Mouse (Mus musculus) urinary bladder, adult 2 months (tissue): ENCODE results near the gene Rngtt. TPM values are rescaled to one million over a fixed set of nuclear protein-coding genes. Genes with fewer than 3 reads are reported as not detected.
"Not testable (repeated sequence)": the region's sequence is repeated elsewhere in the genome, so short reads cannot be mapped to it uniquely, and the experiment has no call there.

Source experiments
- DNase-seq: peaks from one replicate; pipeline ENCODE4 v3.0.0; 2022; ENCODE audit warnings: low spot score
- polyA plus RNA-seq: library from polyadenylated mRNA; depleted of rRNA; stranded (reverse); fragments of >200 nt; gene quantifications from 2 replicates; pipeline ENCODE4 v1.2.3, GENCODE M21; 2012; rRNA removed

Gene Rngtt
- polyA plus RNA-seq = 4.8 and 6.1 TPM in 2 replicates

DNA sequence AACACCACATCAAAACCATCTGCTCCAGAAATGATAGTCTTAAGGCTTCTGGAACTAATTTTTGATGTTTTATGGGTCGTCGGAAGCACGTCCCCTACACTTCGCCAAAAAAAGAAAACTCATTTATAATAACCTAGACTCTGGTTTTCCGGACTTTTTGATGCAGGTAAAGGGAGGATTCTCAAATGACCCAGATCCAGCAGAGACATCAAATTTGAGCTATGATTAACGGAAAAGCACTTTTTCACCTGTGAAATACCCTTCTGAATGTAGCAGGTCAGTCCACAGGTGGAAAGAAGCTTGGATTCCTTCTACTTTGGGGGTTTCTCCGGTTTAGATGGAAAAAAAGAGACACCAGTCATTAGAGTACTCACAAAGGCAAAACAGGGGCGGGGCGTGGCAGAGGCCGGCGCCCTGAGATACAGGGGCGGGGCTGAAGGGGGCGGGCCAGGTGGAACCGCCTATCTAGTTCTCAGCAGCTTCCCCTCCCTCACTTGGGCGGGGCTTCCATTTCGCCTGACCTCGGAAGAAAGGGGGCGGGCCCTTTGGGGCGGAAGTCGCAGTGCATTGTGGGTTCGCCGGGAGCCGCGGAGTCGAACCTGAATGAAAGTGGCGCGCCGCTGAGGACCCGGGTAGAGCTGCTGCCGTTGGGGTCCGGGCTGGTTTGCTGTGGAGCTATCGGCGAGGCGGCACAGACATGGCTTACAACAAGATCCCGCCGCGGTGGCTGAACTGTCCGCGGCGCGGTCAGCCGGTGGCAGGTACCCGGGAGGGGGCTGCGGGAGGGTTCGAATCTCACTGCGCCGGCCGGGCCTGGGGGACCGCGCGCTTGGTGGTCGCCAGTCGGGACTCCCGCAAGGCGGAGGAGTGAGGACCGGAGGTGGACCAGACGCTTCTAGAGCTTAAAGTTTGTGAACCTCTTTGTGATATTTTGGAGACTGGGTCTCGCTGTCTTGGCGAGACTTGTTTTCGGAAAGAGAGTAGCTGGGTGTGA, at the start of gene Rngtt:
Gene Rngtt, plus strand, starts transcription at position 548 of the 994 bp plus-strand sequence.
- peak; percentile 80 for DNase-seq

DNA sequence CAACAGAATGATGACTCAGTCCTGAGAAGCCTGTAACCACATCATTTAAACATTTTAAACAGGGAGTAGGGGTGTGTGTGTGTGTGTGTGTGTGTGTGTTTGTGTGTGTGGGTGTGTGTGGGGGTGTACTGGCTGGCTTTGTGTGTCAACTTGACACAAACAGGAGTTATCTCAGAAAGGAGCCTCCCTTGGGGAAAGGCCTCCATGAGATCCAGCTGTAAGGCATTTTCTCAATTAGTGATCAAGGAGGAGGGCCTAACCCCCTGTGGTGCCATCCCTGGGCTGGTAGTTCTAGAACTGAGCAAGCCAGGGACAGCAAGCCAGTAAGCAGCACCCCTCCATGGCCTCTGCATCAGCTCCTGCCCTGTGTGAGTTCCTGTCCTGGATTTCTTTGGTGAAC, 49.8 kb upstream of the Rngtt start:
- no peak for DNase-seq

DNA sequence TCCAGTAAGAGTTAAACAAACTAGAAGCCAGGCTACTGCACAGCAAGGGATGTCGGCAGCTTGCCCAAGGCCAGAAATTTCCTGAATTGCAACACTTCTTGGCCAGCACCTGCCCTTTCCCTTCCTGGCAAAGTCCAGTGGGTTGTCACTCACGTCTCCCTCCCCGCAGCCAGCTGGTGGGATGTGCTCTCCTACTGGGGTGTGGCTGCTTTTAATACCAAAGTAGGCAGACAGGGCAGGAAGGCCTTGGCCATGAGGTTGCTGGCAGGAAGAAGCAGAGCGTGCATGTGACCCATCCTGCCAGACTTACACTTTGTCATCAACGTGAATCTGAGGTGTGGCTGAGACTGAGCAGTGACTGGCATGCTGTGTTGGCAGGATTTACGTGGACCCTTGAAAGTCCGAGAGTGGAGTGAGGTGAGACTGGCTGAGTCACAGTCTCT, 48.8 kb upstream of the Rngtt start:
- peak; percentile 64 for DNase-seq

DNA sequence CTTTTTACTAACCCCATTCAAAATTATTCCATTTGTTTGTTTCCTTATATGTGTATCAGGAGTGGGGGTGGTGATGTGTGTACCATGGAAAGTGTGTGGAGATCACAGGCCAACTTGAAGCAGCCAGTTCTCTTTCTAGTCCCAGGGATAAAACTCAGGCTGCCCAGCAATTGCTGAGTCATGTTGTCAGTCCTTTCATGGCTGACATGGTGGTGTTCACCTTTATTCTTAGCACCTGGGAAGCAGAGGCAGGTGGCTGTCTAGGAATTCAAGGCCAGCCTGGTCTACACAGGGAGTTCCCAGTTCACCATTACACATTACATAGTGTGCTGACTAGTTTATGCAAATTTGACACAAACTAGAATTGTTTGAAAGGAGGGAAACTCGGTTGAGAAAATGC, 47.2 kb upstream of the Rngtt start:
- DNase-seq = no peak

DNA sequence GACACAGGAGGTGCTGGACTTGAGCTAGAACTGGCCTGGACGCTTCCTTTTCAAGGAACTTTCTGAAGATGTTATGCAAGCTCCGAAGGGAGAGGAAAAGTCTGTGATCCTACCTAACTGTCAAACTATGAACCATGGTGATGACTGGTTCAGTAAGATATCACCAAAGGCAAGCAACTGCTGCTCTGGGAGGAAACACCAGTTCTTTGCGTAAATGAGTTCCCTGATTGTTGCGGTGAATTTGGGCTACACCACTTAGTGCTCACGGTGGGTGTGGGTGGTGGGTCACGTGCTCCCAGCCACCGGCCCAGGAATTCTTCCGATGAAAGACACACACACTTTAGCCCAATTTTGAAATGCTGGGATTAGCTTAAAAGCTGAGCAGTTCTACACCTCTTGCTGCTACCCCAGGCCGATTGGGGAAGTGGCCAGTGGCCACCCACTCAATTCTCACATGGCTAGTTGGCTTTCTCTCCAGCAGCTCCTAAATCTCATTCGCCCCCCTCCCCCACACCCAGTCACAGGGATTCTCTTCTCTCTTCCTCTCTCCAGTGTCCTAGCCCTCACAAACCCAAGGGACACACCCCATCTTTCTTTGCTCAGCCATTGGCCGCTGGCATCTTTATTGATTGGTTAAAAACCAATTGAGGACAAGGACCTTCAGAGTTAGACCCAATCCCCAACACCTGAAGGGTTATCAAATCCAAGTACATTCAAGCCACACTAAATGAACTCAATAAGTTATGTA, 45.0 kb upstream of the Rngtt start:
- DNase-seq = no peak

DNA sequence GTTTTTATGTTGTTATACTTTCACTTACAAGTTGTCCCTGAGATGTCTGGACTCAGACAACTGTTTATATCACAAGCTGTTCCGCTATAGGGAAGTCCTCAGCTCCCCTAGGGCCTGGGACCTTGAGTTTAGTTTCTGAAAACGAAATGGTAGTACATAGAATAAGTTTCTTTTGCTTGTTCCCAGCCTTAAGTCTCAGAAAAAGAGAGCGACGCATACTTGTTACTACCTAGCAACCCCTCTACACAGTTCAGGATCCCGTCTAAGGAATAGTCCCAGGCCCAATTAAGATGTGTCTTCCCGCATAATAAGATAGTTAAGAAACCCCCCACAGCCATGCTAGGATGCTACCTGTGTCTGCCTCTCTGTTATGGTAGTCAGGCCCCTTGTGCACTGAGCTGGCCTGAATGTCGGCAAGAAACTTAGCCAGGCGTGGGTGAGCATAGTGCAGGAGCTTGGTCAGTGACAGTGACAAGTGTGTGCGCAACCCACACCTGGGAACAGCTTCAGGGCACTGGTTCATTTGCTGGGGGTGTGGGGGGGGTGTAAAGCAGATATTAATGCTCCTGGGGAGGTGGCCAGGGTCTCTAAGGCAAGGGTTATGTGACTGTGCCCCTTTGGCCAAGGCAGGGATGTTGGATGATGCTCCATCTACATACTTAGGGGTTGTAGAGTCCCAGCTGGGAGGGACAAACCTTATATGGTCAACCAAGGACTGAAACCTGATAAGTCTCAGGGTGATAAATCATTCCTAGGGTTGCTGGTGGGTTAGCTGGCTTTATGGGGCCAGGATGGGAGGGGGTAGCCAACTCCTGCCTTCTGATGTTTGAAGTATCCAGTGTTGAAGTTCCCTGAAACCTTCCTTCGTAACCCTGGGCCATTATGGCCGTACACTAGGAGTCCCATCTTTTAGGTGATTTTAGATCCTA, 39.5 kb upstream of the Rngtt start:
- no peak for DNase-seq

DNA sequence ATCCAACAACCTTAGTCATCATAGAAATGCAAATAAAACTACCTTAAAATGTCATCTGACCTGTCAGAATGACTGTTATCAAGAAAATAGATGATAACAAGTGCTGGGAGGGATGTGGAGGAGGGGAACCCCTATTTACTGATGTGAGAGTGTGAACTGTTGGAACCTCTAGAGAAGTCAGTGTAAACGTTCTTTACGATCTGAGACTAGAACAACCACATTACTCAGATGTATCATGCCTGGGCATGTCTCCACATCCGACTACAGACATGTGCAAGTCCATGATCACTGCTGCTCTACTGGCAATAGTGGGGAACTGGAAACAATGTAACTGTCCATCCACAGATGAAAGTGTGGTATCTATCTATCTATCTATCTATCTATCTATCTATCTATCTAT, 36.7 kb upstream of the Rngtt start:
- no peak for DNase-seq

DNA sequence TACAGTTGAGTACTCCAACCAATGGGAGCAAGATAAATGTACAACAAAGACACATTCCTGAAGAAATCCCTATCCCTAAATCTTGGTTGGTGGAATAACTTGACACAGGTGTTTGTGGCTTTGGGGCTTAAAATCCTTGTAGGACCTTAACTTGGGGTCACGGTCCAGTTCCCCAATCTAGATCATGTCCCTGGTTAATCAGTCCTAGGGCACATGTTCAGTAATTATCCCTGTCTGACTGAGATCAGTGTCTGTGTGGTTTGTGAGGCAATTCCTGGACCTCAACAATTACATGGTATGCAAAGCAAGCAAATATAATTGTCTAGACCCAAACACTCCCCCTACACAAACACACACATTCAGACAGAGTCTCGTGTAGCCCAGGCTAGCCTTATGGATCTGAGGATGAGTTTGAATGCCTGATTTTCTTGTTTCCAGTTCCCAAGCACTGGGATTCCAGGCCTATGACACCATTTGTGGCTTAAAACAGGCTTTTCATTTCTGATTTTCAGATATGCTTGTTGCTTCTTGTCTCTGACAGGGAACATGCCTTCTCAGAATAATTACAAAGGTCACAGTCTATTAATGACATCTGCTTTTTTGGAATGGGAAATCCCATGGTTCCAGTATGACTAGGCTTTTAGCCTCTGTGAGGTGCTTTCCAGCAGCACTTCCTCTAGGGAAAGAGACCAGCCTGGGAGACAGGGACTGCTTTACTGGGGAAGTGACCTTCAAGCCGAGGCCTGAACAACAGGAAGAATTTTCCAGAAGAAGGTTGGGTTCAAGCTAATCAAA, 28.0 kb upstream of the Rngtt start:
- no peak for DNase-seq

DNA sequence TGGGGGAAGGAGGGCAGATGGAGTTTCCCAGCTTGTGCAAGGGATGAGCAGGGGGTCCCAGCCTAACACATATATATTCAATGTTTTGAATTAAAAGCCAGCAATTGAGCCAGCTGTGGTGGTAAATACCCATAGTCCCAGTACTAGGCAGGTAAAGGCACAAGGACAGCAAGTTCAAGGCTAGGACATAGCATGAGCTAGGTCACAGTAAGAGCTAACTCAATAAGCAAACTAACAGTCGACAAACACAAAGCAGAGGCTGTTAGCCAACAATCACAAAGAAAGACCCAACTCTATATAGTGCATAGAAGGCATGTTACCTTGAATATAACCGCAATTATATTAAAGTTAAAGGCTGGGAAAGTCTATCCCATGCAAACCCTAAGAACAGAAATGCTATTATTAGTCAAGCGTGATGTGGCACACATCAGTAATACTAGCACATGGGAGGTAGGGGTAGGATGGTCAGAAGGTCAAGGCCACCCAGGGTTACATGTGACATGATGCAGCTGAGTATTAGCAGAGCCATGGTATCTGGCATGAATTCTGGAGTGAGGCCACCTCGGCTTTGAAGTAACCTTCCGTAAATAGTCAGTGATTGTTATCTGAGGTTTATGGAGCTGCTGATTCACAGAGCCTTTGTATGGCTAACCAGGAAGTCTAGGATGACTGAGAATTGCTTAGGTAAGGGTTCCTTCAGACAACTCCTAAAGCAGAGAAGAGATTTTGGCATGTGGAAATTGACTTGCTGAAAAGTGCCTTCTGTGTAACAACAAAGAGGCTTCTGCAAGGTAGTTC, 25.8 kb upstream of the Rngtt start:
- no peak for DNase-seq

DNA sequence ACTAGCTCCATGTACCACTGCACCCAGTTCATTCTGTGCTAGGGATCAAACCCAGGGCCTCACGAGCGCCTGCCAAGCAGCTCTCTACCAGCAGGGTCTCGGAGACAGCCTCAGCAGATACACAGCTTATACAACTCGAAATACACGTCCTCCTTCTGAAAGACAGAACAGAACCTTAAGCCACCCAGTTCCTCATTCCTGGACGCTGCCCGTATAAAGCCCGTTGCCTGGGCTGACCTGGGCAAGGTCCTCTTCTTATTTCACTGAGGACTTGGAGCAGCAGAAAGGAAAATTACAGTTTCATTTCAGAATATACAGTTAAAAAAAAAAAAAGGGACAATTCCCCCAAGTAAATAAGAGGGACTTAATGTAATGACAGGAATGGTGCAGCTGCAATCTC, 24.7 kb upstream of the Rngtt start:
- DNase-seq = no peak

DNA sequence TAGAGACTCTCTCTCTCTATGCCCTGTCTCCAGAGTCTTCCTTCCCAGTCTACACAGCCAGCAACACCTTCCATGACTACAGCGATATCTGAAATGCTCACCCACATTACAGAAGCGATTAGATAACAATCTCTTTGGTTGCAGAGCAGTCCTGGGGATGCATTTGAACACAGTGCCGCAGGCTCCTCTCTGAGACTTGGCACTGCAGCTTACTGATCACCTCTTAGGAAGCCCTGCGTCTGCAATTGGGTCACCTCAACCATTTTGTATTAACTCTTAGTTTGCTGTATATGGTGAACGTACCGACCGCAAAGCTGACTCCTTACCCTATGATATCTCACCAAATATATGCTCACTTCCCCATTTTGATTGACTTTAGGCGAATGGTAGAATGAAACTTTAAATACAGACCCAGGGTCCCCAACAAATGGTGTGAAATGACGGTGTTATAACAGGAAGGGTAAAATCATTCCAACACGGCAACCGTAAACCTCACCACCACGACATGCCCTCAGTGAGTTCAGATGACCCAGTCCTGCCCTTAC, 20.9 kb upstream of the Rngtt start:
- DNase-seq = no peak

DNA sequence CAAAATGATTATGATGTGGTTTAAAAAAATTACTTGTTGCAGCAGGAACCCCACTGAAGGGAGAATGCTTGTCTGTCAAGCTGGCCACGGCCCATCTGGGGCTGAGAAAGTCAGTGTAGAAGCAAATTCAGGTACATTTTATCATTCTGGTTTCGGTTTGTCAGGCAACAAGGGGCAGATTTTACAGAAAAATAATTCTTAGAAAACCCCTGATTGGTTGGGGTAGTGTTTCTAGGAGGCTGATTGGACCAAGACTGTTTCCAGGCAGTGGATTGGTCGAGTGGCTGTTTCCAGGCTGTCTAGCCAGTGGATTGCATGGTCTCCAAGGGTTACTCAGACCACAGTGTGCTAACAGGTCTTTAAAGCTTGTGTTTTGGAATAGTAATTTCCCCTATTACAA, 20.1 kb upstream of the Rngtt start, which contains the start of gene Pnrc1:
Gene Pnrc1, minus strand, starts transcription at position 162 of the 400 bp plus-strand sequence.
- no peak for DNase-seq

DNA sequence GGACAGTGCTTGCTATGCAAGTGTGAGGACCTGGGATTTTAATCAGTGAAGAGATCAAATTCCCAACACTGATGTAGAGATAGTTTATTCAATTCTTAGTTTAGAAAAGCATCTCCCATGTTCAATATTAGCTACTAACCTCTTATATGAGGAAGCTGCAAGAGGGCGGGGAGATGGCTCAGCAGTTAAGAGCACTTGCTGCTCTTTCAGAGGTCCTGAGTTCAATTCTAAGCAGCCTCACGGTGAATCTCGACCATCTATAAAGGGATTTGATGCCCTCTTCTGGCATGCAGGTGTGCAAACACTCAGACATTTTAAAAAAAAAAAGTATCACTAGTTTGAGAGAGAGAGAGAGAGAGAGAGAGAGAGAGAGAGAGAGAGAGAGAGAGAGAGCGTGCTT, 19.2 kb upstream of the Rngtt start:
- DNase-seq = no peak

DNA sequence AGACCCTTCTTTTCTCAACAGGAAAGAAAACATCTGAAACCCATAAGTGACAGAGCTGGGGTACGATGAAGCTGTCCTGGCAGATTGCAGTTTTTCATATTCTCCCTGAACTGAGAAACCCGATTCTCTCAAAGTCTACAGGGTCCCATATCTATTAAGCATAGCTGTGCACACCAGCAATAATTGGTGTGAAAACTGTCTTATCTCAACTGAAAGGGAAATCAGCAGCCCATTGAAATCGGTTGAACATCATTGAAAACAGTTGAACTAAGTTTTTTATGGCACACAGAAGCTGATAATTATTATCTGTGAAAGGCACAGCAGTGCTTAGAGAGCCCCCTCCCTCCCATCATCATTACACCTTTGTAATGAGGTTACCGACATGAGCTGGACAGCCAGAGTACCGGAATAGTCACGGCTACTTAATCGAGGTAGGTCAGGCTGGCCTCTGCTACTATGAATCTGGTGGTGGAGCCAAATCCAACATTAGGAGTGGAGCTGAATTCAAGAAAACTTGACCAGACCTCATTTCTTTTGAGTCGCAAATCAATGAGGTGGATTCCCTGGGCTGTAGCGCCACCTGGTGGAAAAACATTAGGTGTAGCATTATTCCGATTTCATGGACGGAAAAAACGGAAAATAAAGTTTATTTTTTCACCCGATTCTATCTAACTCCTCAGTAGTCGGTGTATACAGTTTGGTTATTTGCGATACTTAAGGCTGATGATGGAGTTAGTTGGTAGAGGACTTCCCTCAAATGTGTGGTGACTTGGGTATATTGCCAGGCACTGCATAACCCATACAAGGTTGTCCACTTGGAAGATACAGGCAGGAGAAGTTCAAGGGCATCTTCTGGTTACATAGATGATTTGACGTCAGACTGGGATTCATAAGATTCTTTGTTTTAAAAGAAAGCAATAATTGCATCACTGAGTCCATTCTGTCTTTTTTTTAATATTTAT, 17.4 kb upstream of the Rngtt start:
- peak; percentile 58 for DNase-seq

DNA sequence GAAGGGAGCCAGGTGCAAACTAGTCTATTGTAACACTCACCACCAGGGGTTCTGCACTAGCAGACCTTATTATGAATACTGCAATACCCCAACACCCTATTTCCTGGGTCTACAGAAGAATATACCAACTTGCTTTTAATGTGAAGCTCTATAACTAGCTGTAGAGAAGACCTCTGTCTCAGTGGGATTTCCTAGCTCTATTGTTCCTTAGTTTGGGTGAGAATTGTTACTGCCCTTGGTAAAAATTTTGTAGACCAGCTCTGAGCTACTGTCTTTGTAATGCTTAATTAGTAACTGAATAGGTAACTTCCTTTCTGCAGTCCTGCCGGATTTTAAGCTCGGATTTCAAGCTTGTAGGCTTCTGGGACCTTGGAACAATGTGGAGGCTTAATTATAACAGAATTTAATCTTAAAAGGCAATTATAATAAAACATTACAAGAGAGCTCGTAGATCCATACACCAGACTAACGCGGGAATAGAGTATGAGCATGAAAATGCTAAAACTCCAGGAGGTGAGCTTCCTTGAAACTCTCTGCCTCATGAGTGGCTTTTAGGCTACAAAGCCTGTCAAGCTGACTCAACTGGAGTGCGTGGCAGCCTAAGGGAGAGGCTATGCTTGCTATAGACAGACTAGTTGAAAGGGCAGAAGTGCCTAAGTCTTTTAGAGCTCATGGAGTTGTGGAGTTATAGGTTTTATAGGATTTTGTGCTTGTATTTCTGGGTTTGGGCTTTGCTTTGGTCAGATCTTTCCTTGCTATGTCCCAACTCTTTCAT, 9.0 kb upstream of the Rngtt start:
- not testable (repeated sequence) for DNase-seq

DNA sequence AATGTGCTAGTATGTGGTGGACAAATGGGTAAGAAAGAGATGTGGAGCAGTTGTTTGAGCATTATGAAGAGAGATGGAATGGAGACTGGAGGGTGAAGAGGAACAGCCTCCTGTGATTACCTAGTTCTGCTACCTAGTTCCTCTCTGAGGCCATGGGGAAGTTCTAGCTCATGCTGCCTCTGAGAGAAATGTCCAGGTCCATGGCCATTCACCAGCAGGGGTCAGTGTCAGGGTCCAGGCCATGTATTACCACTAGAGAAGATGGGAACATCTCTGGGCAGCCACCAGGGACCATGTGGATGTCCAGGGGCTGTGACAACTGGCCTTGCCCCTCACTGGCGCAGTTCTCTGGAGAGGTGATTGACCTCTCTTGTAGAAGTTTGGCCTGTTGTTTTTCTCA, 7.1 kb upstream of the Rngtt start:
- no peak for DNase-seq

DNA sequence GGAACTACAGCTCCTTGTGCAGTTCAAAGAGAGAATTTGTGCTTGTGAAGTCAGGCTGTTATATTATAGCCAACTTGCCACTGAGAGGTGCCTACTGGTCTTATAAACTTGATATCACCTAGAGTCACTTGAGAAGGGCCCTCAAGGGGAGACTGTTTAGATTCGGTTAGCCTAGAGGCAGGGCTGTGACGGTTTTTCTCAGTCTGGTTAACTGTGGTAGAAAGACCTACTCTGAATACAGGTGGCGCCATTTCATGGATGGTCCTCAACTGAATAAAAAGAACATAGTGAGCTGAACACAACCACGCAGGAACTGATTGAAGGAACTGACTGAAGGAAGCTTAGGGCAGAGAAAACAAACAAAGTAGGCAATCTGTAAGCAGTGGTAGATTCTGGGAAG, 3.0 kb upstream of the Rngtt start:
- no peak for DNase-seq
